Mouse (Mus musculus): ENCODE results near the gene Grb10.

- TF ChIP-seq CTCF (conservative IDR thresholded peaks at IDR 0.05; ENCODE audit: insufficient read depth, insufficient read length, low read depth, low read length) (no peak), POLR2A (IDR thresholded peaks at IDR 0.05; ENCODE audit: low read depth, low read length) (no peak)
These were observed 95.9 kb downstream of the Grb10 start for GRCm38 (mm10) chr11:11942320-11943217.

Data from kidney, adult 2 months (tissue).